Mouse (Mus musculus) embryonic fibroblast, embryonic 13.5 days (primary cell): ENCODE measurements around the gene Cyp2t4. TPM values are rescaled to one million over a fixed set of nuclear protein-coding genes. Genes with fewer than 3 reads are reported as not detected.
A peak's percentile ranks its signal among the peaks of the same experiment; 100 is the strongest.

Experiments
- H3K27ac ChIP-seq: 2 replicates; pipeline ENCODE4 v1.5.1; 2012; ENCODE audit warnings: low read length, control low read depth, inconsistent platforms; ENCODE audit not compliant: insufficient read depth
- H3K4me1 ChIP-seq: 2 replicates; pipeline ENCODE4 v1.6.1; 2011; ENCODE audit warnings: low read length; ENCODE audit not compliant: control insufficient read depth, insufficient read depth
- H3K4me3 ChIP-seq: 2 replicates; pipeline ENCODE4 v1.5.1; 2011; ENCODE audit warnings: mild to moderate bottlenecking, control low read depth, low read length; ENCODE audit not compliant: insufficient read depth
- CTCF ChIP-seq: IDR thresholded peaks from 2 replicates; pipeline ENCODE4 v1.5.1; 2011; ENCODE audit warnings: mild to moderate bottlenecking, control low read depth, low read length, moderate library complexity, borderline replicate concordance; ENCODE audit not compliant: insufficient read depth
- POLR2A ChIP-seq: IDR thresholded peaks from 2 replicates; pipeline ENCODE4 v1.6.1; 2011; ENCODE audit warnings: low read depth, mild to moderate bottlenecking, control low read depth, low read length, moderate library complexity
- polyA plus RNA-seq: library from polyadenylated mRNA; stranded (reverse); fragments of >200 nt; gene quantifications from 2 replicates; pipeline ENCODE4 v1.2.4, GENCODE M21; 2011; ENCODE audit warnings: low read depth; ENCODE audit not compliant: missing spikeins, insufficient read length

Cyp2t4 gene
- polyA plus RNA-seq, 1 experiment, result not detected

- Histone ChIP-seq H3K27ac (peak within 1 kb of the TSS; percentile 92), H3K4me1 (no peaks in the 10 kb centered on the region; the same call in none of the 2 replicates), H3K4me3 (peak within 1 kb of the TSS; percentile 89)
- TF ChIP-seq POLR2A, result peak; percentile 77
- TF ChIP-seq CTCF, result no peak
Observed at GRCm38 (mm10) chr7:27166614-27167474, 13.3 kb downstream of the Cyp2t4 start, which contains the start of gene Egln2. Gene Egln2, minus strand, starts transcription at chr7:27166802.

- Histone ChIP-seq H3K27ac (peak overlapping the region; percentile 71), H3K4me1 (no peaks in the 10 kb centered on the region; the same call in none of the 2 replicates), H3K4me3 (peak overlapping the region; percentile 66)
- TF ChIP-seq POLR2A (no peak), CTCF (no peak)
Observed at GRCm38 (mm10) chr7:27167475-27168094, 14.1 kb downstream of the Cyp2t4 start.

GRCm38 (mm10) chr7:27168371-27168770, 14.9 kb downstream of the Cyp2t4 start:
- TF ChIP-seq CTCF (no peak), POLR2A (no peak)
- H3K4me3 ChIP-seq, result no peak overlapping the region
- H3K4me1 ChIP-seq, result no peaks in the 10 kb centered on the region; the same call in none of the 2 replicates
- no peak overlapping the region for H3K27ac ChIP-seq

GRCm38 (mm10) chr7:27170981-27171380, 17.5 kb downstream of the Cyp2t4 start:
- TF ChIP-seq POLR2A (no peak), CTCF (no peak)
- Histone ChIP-seq H3K4me1 (no peaks in the 10 kb centered on the region), H3K27ac (no peak overlapping the region), H3K4me3 (no peak overlapping the region)

GRCm38 (mm10) chr7:27174496-27174895, 21.0 kb downstream of the Cyp2t4 start:
- H3K4me3 ChIP-seq, result no peak overlapping the region
- no peak overlapping the region for H3K27ac ChIP-seq
- TF ChIP-seq CTCF (no peak), POLR2A (no peak)

GRCm38 (mm10) chr7:27174896-27175295, 21.4 kb downstream of the Cyp2t4 start:
- TF ChIP-seq POLR2A (no peak), CTCF (no peak)
- Histone ChIP-seq H3K4me3 (no peak overlapping the region), H3K27ac (no peak overlapping the region), H3K4me1 (no peaks in the 10 kb centered on the region)

More at GRCm38 (mm10) chr7:27174496-27174895, 21.0 kb downstream of the Cyp2t4 start:
- no peaks in the 10 kb centered on the region for H3K4me1 ChIP-seq

- Histone ChIP-seq H3K4me1 (no peaks in the 10 kb centered on the region), H3K4me3 (peak overlapping the region; percentile 82), H3K27ac (peak overlapping the region; percentile 51)
- no peak for TF ChIP-seq CTCF
- no peak for TF ChIP-seq POLR2A
Observed at GRCm38 (mm10) chr7:27177942-27178323, 24.4 kb downstream of the Cyp2t4 start.

- Histone ChIP-seq H3K27ac (peak within 1 kb of the TSS; percentile 84), H3K4me1 (no peaks in the 10 kb centered on the region), H3K4me3 (peak within 1 kb of the TSS; percentile 82)
- no peak for TF ChIP-seq CTCF
- TF ChIP-seq POLR2A, result peak; percentile 80
Observed at GRCm38 (mm10) chr7:27178324-27179216, 25.1 kb downstream of the Cyp2t4 start, which contains the start of gene Rab4b. Gene Rab4b, minus strand, starts transcription at chr7:27178896.
